Mouse (Mus musculus) mouse trophoblast stem cell (cell line): Measurements from ENCODE around the gene Rps6kl1.

ENCODE experiments used
- in situ Hi-C, 2 experiments: fragments of 300-500 bp; cut with MseI, MboI; formaldehyde crosslinking; loops; 2 replicates in 1 of 2; 3 replicates in 1 of 2; pipeline ENCODE4 v1.15.1; 2025

Rps6kl1 gene

GRCm38 (mm10) chr12:85142803-85143202 is 8.3 kb downstream of the Rps6kl1 start:
- in situ Hi-C loops, result no loop called here

- in situ Hi-C loops, result no loop called here
Observed at GRCm38 (mm10) chr12:85141096-85141495, 10.0 kb downstream of the Rps6kl1 start.

- in situ Hi-C loops, result no loop called here
Observed at GRCm38 (mm10) chr12:85140036-85140701, 10.9 kb downstream of the Rps6kl1 start.

GRCm38 (mm10) chr12:85136627-85137026 is 14.4 kb downstream of the Rps6kl1 start:
- in situ Hi-C loops, result no loop called here

GRCm38 (mm10) chr12:85135513-85136470 is 15.3 kb downstream of the Rps6kl1 start:
- in situ Hi-C loops, result no loop called here

GRCm38 (mm10) chr12:85134043-85134794 is 16.8 kb downstream of the Rps6kl1 start:
- in situ Hi-C loops, result no loop called here

- in situ Hi-C loops, result no loop called here
Observed at GRCm38 (mm10) chr12:85131361-85131760, 19.7 kb downstream of the Rps6kl1 start.

- in situ Hi-C loops, result no loop called here
Observed at GRCm38 (mm10) chr12:85129426-85129978, 21.6 kb downstream of the Rps6kl1 start.

GRCm38 (mm10) chr12:85126986-85127603 is 24.0 kb downstream of the Rps6kl1 start:
- in situ Hi-C loops, result no loop called here

- in situ Hi-C loops, result no loop called here
Observed at GRCm38 (mm10) chr12:85124751-85125150, 26.3 kb downstream of the Rps6kl1 start.

- in situ Hi-C loops, result no loop called here
Observed at GRCm38 (mm10) chr12:85123645-85124044, 27.4 kb downstream of the Rps6kl1 start.

GRCm38 (mm10) chr12:85123108-85123530 is 27.9 kb downstream of the Rps6kl1 start:
- in situ Hi-C loops, result no loop called here

- in situ Hi-C loops, result no loop called here
Observed at GRCm38 (mm10) chr12:85121806-85122459, 29.1 kb downstream of the Rps6kl1 start.

GRCm38 (mm10) chr12:85115678-85116077 is 35.4 kb downstream of the Rps6kl1 start:
- in situ Hi-C loops, result no loop called here

GRCm38 (mm10) chr12:85113917-85114316 is 37.1 kb downstream of the Rps6kl1 start:
- in situ Hi-C loops, result no loop called here

- in situ Hi-C loops, result no loop called here
Observed at GRCm38 (mm10) chr12:85113337-85113736, 37.7 kb downstream of the Rps6kl1 start.

GRCm38 (mm10) chr12:85112550-85113251 is 38.4 kb downstream of the Rps6kl1 start:
- in situ Hi-C loops, result no loop called here

GRCm38 (mm10) chr12:85110698-85111592 is 40.1 kb downstream of the Rps6kl1 start, which contains the start of the genes Prox2 and Dlst:
TSS of gene Prox2 (minus strand) at chr12:85110759.
TSS of gene Dlst (plus strand) at chr12:85110833.
- in situ Hi-C loops, result no loop called here
